In genomic region chr5:150936213-150936612, GRCm38 (mm10) we compare ENCODE assay signal across 18 mouse cellular contexts. TPM values are rescaled to one million over a fixed set of nuclear protein-coding genes. Genes with fewer than 3 reads are reported as not detected.
A peak's percentile ranks its signal among the peaks of the same experiment; 100 is the strongest.
DNase-seq lines count a peak whose midpoint lies in the region; ATAC-seq and TF ChIP-seq lines count a peak whose summit lies in the region.
"Had no signal": no experiment of that assay in that cellular context is flagged by ENCODE, and none has a peak within 500 bp of the region (broad histone marks: within the 10 kb centered on the region; RNA-seq: fewer than 3 reads in every experiment).

No protein-coding gene starts in this region.

- no peak for TF ChIP-seq EP300 in liver, postnatal 0 days (IDR thresholded peaks at IDR 0.05; ENCODE audit: low read depth)

- no peak overlapping the region for H3K27ac ChIP-seq in forebrain, embryonic 14.5 days (ENCODE audit: low read depth, low read length)
- H3K27ac ChIP-seq in forebrain, postnatal 0 days (ENCODE audit: low read depth, low read length) = no peak overlapping the region
- no peak overlapping the region for H3K27ac ChIP-seq in limb, embryonic 14.5 days (replicated peaks; ENCODE audit: low read depth, low read length)
- H3K27ac ChIP-seq in liver, postnatal 0 days (ENCODE audit: low read depth) = no peak overlapping the region
- H3K27ac ChIP-seq: gastrocnemius, adult 2 months had no signal

- H3K4me3 ChIP-seq in forebrain, embryonic 14.5 days (ENCODE audit: low read depth, low read length) = no peak overlapping the region
- H3K4me3 ChIP-seq in forebrain, postnatal 0 days (ENCODE audit: low read depth, low read length) = no peak overlapping the region
- H3K4me3 ChIP-seq in limb, embryonic 14.5 days (replicated peaks; ENCODE audit: low read length) = no peak overlapping the region
- H3K4me3 ChIP-seq in liver, postnatal 0 days (ENCODE audit: low read depth, low read length) = no peak overlapping the region
- H3K4me3 ChIP-seq: erythroblast, embryonic 14.5 days; gastrocnemius, adult 2 months had no signal

- H3K9me3 ChIP-seq in forebrain, embryonic 14.5 days (replicated peaks; ENCODE audit: control insufficient read depth, low read length) = no peaks in the 10 kb centered on the region
- H3K9me3 ChIP-seq in forebrain, postnatal 0 days (ENCODE audit: low read length) = no peaks in the 10 kb centered on the region
- no peaks in the 10 kb centered on the region for H3K9me3 ChIP-seq in limb, embryonic 14.5 days (ENCODE audit: control insufficient read depth, low read length)
- H3K9me3 ChIP-seq in liver, postnatal 0 days (ENCODE audit: low read length) = no peaks in the 10 kb centered on the region

- H3K27me3 ChIP-seq in forebrain, embryonic 14.5 days (replicated peaks; ENCODE audit: control insufficient read depth, insufficient read depth, low read length) = no peaks in the 10 kb centered on the region
- H3K27me3 ChIP-seq in forebrain, postnatal 0 days (ENCODE audit: insufficient read depth, low read length) = no peaks in the 10 kb centered on the region
- no peaks in the 10 kb centered on the region for H3K27me3 ChIP-seq in limb, embryonic 14.5 days (ENCODE audit: control insufficient read depth, insufficient read depth, low read length)
- no peaks in the 10 kb centered on the region for H3K27me3 ChIP-seq in liver, postnatal 0 days (ENCODE audit: insufficient read depth, low read length)

- TF ChIP-seq POLR2A in limb, embryonic 14.5 days (IDR thresholded peaks at IDR 0.05; ENCODE audit: borderline replicate concordance, extremely low read depth, insufficient read depth, insufficient read length) = no peak

- H3K4me2 ChIP-seq in forebrain, embryonic 14.5 days (ENCODE audit: low read length) = no peak overlapping the region
- H3K4me2 ChIP-seq in forebrain, postnatal 0 days (ENCODE audit: low read depth) = no peak overlapping the region
- no peak overlapping the region for H3K4me2 ChIP-seq in limb, embryonic 14.5 days (replicated peaks; ENCODE audit: low read depth, low read length, severe bottlenecking)
- no peak overlapping the region for H3K4me2 ChIP-seq in liver, postnatal 0 days (ENCODE audit: low read depth, low read length)

- no peak for TF ChIP-seq CTCF in forebrain, postnatal 0 days (IDR thresholded peaks at IDR 0.05; ENCODE audit: low read depth)
- TF ChIP-seq CTCF in liver, postnatal 0 days (IDR thresholded peaks at IDR 0.05; ENCODE audit: low read depth) = no peak

- WGBS in forebrain, embryonic 14.5 days = 44% methylated on average over 5 of the region's 5 CpGs
- WGBS in forebrain, postnatal 0 days = 29% methylated on average over 5 of the region's 5 CpGs
- 26% methylated on average over 5 of the region's 5 CpGs for WGBS in limb, embryonic 14.5 days
- WGBS in liver, postnatal 0 days (ENCODE audit: insufficient replicate concordance) = 62% methylated on average over 5 of the region's 5 CpGs

- H3K9ac ChIP-seq in forebrain, embryonic 14.5 days (ENCODE audit: low read length) = no peak overlapping the region
- H3K9ac ChIP-seq in forebrain, postnatal 0 days = no peak overlapping the region
- no peak overlapping the region for H3K9ac ChIP-seq in limb, embryonic 14.5 days (ENCODE audit: low read depth, low read length, severe bottlenecking)
- H3K9ac ChIP-seq in liver, postnatal 0 days (replicated peaks) = no peak overlapping the region

- H3K4me1 ChIP-seq in forebrain, embryonic 14.5 days (ENCODE audit: control insufficient read depth, insufficient read depth, low read length) = 0 out of 2 replicates have a peak, but pooled peaks cover 3% of the 10 kb centered on the region
- no peaks in the 10 kb centered on the region for H3K4me1 ChIP-seq in forebrain, postnatal 0 days (ENCODE audit: insufficient read depth)
- H3K4me1 ChIP-seq in limb, embryonic 14.5 days (ENCODE audit: control insufficient read depth, insufficient read depth, low read length) = peaks cover 7% of the 10 kb centered on the region
- no peaks in the 10 kb centered on the region; the same call in 1 of the 2 replicates for H3K4me1 ChIP-seq in liver, postnatal 0 days (ENCODE audit: insufficient read depth)

- ATAC-seq in forebrain, embryonic 14.5 days = 0 out of 2 replicates have a peak, but pooled peaks have one; percentile 37
- ATAC-seq in forebrain, postnatal 0 days = no peak
- ATAC-seq in limb, embryonic 14.5 days (ENCODE audit: low FRiP score, low read depth) = peak; percentile 60; the same call in 1 of the 2 replicates
- no peak for ATAC-seq in liver, postnatal 0 days
- ATAC-seq: forebrain, embryonic 16.5 days had no signal

- H3K36me3 ChIP-seq in forebrain, embryonic 14.5 days (ENCODE audit: control insufficient read depth, insufficient read depth, low read length) = no peaks in the 10 kb centered on the region
- H3K36me3 ChIP-seq in forebrain, postnatal 0 days (ENCODE audit: insufficient read depth) = no peaks in the 10 kb centered on the region
- no peaks in the 10 kb centered on the region for H3K36me3 ChIP-seq in limb, embryonic 14.5 days (ENCODE audit: control insufficient read depth, insufficient read depth, low read length)
- H3K36me3 ChIP-seq in liver, postnatal 0 days (replicated peaks; ENCODE audit: insufficient read depth, low read length) = no peaks in the 10 kb centered on the region

- DNase-seq in forebrain, embryonic 14.5 days (ENCODE audit: low spot score) = no peak
- DNase-seq in forebrain, postnatal 0 days = no peak
- peak; percentile 6 for DNase-seq in lung, postnatal 36 days
- no peak for DNase-seq in lung, adult 18-20 months
- DNase-seq in cerebellum, adult 8-10 months = peak; percentile 26
- DNase-seq in limb, embryonic 14.5 days (ENCODE audit: low spot score) = no peak
- no peak for DNase-seq in gastrocnemius, postnatal 4 days (ENCODE audit: low spot score in 2 of 2)
- DNase-seq in liver, postnatal 0 days = no peak
- DNase-seq: gastrocnemius, adult 2 months; heart, postnatal 14 days; kidney, adult 8-10 months; kidney, postnatal 36 days; thymus, postnatal 4 days had no signal

RNA-seq across cellular contexts. Expression of gene Kl, which starts 16.2 kb away (rescaled TPM):
- 0.20 and 0.41 TPM in 2 replicates for polyA plus RNA-seq in forebrain, embryonic 14.5 days (2014; fragmentation: Nextera tagmentation; extraction: Ambion mirVana)
- total RNA-seq in forebrain, postnatal 0 days (2014; rRNA removed) = 1.5 TPM in 2 replicates
- 0.40 and 0.61 TPM in 2 replicates for polyA plus RNA-seq in forebrain, postnatal 0 days (2015; fragmentation: Nextera tagmentation; extraction: Ambion mirVana)
- 0.28 and 0.42 TPM in 2 replicates for polyA plus RNA-seq in limb, embryonic 14.5 days (2012; rRNA removed)
- polyA plus RNA-seq in limb, embryonic 14.5 days (2014; fragmentation: Nextera tagmentation; extraction: Ambion mirVana) = 0.32 and 0.45 TPM in 2 replicates
- total RNA-seq in gastrocnemius, postnatal 4 days (2021) = 1 to 10 TPM; 3.0 to 3.4 TPM
- 0.05 and 0.08 TPM in 2 replicates for polyA plus RNA-seq in liver, postnatal 0 days (2015; fragmentation: Nextera tagmentation; extraction: Ambion mirVana)
- total RNA-seq: CH12.LX; megakaryocyte-erythroid progenitor cell, adult 5-6 weeks; neutrophil, adult 5-6 weeks had no signal
- polyA plus RNA-seq: erythroblast, embryonic 14.5 days had no signal

Comparison
In these comparisons a context has a peak if more than half of its experiments do, and no peak if none do; other contexts are left out.
1. ATAC-seq: peak in forebrain, embryonic 14.5 days (single experiment) and limb, embryonic 14.5 days (single experiment); none in forebrain, postnatal 0 days (single experiment) and liver, postnatal 0 days (single experiment).
2. DNase-seq: peak in lung, postnatal 36 days (single experiment) and cerebellum, adult 8-10 months (single experiment); none in forebrain, embryonic 14.5 days (single experiment), forebrain, postnatal 0 days (single experiment), lung, adult 18-20 months (0 of 2), limb, embryonic 14.5 days (single experiment), gastrocnemius, postnatal 4 days (0 of 2) and liver, postnatal 0 days (single experiment).